Mouse (Mus musculus) urinary bladder, adult 2 months (tissue): ENCODE data around the gene Asxl1. TPM values are rescaled to one million over a fixed set of nuclear protein-coding genes. Genes with fewer than 3 reads are reported as not detected.
A peak's percentile ranks its signal among the peaks of the same experiment; 100 is the strongest.
"Not testable (repeated sequence)": the region's sequence is repeated elsewhere in the genome, so short reads cannot be mapped to it uniquely, and the experiment has no call there.

Source experiments
- DNase-seq: peaks from one replicate; pipeline ENCODE4 v3.0.0; 2022; ENCODE audit warnings: low spot score
- polyA plus RNA-seq: library from polyadenylated mRNA; depleted of rRNA; stranded (reverse); fragments of >200 nt; gene quantifications from 2 replicates; pipeline ENCODE4 v1.2.3, GENCODE M21; 2012

The Asxl1 gene
- polyA plus RNA-seq, 1 experiment: 14.5 TPM

GRCm38 (mm10) chr2:153345071-153345453 is 567 bp upstream of the Asxl1 start:
- no peak for DNase-seq

GRCm38 (mm10) chr2:153346221-153347182 is 873 bp downstream of the Asxl1 start:
- DNase-seq: peak; percentile 63

DNA sequence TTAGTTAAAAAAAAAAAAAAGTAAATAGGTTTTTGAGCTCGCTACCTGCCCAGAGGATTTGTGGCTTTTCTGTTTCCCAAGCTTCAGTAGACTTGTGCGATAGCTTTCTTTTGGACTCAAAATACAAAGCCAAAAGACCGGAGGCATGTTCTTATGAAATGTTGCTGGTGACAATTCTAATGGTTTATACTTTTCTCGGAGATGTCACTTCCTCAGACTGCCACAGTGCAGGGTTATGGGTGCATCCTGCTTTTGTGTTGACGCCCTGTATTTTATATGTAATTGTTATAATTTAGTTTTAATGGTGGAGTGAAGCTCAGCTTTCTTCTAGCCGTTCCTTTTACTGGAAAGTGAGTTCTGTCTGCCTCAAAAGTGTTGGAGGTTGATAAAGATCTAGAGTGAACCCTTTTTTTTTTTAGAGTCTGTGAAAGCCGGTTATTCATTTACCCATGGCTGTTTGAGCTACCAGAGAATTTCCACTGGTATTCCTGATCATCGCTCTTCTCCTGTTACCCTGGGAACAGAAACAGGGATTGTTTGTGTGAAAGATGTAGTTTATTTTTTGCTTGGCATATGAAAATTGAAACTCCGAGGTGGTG is 1.7 kb downstream of the Asxl1 start:
- no peak for DNase-seq

- no peak for DNase-seq
Observed at GRCm38 (mm10) chr2:153348100-153348831, 2.6 kb downstream of the Asxl1 start.

- DNase-seq: no peak
Observed at GRCm38 (mm10) chr2:153350552-153351181, 5.0 kb downstream of the Asxl1 start.

DNA sequence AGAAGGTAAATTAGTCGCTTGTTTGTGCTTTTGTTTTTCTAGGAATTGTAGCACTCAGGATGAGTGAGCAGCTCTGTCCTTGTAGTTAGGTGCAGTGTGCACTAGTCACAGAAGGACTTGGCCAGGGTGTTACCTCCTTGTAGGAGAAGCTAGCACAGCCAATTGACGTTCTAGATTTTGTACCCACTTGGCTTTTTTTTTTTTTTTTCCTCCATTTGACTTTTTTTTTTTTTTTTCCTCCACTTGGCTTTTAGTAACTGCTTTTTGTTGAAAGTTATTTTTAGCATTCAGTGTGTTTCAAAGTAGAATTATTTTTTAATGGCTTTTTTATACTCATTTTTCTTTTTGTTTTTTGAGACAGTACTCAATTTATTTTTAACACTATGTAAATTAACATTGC is 9.0 kb downstream of the Asxl1 start:
- DNase-seq: no peak

GRCm38 (mm10) chr2:153356784-153357183 is 11.2 kb downstream of the Asxl1 start:
- no peak for DNase-seq

- DNase-seq: no peak
Observed at GRCm38 (mm10) chr2:153361101-153361710, 15.6 kb downstream of the Asxl1 start.

DNA sequence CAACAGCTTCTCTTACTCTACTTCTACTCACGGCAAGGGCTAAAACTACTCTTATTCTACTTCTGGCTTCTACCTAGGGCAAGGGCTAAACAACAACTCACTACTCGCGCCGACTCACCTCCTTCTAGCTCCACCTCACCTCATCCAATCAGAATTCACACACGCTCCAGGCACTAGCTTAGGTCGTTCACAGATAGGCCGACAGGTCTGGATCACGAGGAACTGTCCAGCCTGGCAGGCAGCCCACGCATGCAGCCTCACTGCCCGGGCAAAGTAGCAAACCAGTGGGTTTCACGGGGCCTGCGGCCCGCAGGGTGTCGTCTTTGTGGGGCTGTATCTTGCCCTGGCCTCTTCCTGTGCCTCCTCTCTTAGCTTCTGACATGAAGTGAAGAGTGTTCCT is 18.9 kb downstream of the Asxl1 start:
- not testable (repeated sequence) for DNase-seq

DNA sequence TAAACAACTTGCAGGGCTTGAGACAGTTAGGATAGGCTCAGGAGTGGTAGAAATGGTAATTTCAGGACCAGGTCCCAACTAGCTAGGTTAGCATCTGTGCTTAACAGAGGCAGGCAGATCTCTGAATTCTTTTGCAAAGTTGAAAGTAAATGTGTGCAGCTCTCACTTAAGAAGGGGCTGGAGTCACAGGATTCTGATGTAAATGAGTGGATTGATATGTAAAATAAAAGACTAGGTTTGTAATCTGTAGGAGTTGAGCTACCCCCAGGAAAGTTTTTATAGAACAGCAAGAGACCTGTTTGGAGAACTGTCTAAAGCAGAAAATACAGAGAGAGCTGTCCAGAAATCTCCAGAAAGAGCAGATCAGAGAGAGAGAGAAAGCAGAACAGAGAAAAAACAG is 25.2 kb downstream of the Asxl1 start:
- no peak for DNase-seq

DNA sequence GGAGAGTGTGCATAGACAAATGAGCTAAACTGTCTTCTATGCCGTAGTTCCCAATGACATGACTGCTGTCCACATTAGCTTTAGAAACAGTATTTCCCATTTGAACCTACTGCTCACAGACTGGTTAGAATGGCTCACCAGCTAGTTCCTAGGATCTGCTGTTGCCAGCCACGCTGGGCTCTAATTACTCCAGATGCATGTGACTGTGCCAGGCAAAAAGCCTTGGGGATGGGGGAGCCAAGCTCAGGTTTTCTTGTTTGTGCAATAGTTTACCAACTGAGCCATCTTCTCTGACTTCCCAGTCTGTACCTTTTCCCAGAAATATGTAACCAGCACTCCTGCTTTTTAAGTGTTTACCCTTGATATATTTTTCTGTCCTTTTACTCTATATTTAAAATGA is 29.8 kb downstream of the Asxl1 start:
- no peak for DNase-seq

GRCm38 (mm10) chr2:153380479-153380878 is 34.9 kb downstream of the Asxl1 start:
- DNase-seq: no peak

DNA sequence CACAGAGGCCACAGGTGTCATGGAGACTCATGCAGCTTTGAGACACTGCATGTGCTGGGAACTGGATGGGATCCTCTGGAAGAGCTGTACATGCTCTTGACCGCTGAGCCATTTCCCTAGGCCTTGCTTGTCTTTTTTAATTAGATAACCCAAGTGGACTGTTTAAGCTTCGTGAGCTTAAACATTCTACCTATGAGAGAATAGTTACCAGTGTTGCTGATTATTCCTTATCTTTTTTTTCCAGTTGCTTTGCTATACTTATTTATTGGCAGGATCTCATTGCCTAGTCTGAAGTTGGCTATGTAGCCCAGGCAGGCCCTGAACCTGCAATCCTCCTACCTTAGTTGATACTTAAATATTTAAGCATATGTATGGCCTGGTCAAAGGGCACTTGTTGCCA is 44.2 kb downstream of the Asxl1 start:
- no peak for DNase-seq

DNA sequence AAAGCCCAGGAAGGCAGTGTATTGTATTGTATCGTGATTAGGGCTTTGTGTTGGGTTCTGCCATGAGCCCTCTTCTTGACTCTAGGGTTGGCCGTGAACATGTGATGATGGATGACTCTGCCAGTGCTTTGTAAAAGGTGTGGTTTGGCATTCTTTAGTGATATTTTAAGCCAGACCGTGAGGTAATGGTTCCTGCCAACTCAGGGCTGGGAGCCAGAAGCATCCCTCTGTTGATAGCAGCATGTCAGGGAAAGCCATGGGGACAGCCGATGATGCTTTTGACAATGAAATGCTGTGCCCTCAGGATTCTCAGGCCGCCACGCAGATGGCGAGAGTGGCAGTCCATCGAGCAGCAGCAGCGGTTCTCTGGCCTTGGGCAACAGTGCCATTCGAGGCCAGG is 47.4 kb downstream of the Asxl1 start:
- DNase-seq: no peak

DNA sequence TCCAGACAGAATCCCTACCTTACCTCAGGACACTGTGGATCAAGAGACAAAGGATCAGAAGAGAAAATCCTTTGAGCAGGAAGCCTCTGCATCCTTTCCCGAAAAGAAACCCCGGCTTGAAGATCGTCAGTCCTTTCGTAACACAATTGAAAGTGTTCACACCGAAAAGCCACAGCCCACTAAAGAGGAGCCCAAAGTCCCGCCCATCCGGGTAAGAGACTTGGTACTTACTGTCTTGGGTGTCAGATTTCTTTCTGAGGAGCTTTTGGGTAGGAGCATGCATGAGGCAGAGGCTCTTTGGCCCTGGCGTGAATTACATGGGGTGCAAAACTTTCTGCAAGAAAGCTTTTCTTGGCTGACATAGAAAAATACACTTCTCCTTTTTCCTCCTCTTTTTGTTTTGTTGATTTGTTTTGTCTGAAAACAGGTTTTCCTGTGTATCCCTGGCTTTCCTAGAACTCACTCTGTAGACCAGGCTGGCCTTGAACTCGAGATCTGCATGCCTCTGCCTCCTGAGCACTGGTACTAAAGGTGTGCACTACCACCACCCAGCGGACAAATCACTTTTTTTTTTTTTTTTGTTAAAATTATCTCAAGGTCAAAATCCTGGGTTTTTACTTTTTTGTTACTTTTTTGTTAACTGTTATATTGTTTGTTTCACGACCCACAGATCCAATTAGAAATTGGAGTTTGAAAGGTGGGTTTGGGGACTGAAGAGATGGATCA is 52.3 kb downstream of the Asxl1 start:
- DNase-seq: no peak

DNA sequence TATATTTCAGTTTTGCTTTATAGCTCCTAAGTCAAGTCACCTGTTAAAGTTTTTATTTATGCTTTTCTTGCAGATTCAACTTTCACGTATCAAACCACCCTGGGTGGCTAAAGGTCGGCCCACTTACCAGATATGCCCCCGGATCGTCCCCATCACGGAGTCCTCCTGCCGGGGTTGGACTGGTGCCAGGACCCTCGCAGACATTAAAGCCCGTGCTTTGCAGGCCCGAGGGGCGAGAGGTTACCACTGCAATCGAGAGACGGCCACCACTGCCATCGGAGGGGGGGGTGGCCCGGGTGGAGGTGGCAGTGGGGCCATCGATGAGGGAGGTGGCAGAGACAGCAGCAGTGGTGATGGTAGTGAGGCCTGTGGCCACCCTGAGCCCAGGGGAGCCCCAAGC is 53.5 kb downstream of the Asxl1 start:
- no peak for DNase-seq

DNA sequence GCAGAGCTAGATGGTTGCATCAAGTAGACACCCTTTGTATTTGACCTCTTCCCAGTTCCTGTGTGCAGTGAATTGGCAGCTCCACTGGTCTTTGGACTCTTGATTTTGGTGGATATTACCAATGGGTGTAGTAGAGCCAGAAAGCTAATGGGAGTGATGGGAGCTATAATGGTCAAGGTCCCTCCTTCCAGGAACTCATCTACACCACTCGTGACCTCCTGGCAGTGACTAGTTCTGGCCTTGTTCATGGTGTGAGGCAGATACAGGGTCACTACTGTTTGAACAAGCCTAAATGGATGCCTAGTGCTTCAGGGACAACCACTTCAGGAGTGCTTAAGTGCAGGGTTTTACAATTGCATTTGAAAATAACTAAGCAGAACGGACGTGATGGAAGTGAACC is 58.4 kb downstream of the Asxl1 start:
- DNase-seq: no peak

DNA sequence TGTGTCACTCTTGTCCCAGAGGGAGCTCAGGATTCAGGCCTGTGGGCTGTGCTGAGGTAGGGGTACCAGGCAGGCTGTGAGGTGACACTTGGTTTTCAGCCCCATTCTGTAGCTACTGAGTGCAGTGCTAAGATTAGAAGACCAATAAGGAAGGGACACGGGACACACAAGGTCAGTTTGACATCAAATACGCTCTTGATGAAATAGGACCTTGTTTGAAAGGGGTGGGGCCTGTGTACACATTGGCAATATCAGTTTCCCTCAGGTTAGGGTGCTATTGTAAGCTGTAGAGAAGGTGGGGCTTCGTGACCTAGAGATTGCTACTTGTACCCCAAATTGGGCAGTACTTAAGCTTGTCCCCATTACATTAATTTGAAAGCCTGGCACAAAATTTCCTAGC is 59.3 kb downstream of the Asxl1 start:
- DNase-seq: no peak

DNA sequence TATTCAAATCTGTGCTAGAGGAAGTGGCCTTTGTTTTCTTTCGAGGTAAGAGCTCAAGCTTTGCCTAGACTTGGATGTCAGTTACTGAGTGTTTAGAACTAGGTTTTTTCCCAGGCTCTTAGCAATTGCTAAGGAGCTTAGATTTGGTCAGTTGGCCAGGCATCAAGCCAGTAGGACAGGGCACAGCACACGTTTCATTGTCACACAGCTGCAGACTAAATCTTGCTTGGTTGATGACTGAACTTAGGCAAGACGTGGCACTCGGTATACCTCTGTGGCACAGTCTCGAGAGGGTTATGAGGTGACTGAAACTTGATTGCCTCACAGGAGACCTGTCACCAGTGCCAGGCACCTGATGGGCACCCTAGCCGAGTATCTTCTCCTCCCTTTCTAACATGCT is 61.3 kb downstream of the Asxl1 start:
- DNase-seq: no peak

- DNase-seq: no peak
Observed at GRCm38 (mm10) chr2:153408971-153409370, 63.3 kb downstream of the Asxl1 start.

DNA sequence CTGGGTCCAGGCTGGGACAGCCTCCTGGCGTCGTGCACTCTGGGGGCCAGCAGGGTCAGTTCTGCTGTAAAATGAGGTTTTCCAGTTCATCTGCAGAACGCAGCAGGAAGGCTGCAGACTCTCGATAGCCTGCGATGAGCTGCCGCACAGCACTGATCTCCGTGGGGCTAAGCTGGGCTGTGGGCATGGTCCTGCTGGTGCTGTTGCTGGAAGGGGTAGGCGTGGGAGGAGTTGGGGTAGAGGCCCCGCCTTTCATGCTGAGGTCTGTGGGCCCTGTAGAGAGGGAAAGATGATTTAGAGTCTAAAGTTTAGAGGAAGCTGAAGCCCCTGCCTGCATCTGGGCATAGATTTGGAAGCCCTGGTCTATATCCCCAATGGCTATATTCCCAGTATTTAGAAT is 65.9 kb downstream of the Asxl1 start:
- DNase-seq: no peak
